Mouse (Mus musculus) hindbrain, embryonic 13.5 days (tissue): ENCODE results near the gene Pde3a. TPM values are rescaled to one million over a fixed set of nuclear protein-coding genes. Genes with fewer than 3 reads are reported as not detected.

Source experiments
- ATAC-seq: fragments of 200-750 bp; cut with Nextera tagmentation; 2 replicates; pipeline ENCODE4 v1.8.0; 2017; ENCODE audit warnings: moderate TSS enrichment; ENCODE audit not compliant: low FRiP score
- H3K27ac ChIP-seq: fragments of 300-500 bp; sonication (generic); 2 replicates; pipeline ENCODE4 v1.5.1; 2015; ENCODE audit warnings: inconsistent platforms, mild to moderate bottlenecking, moderate library complexity
- H3K27me3 ChIP-seq: fragments of 300-500 bp; sonication (generic); 2 replicates; pipeline ENCODE4 v1.6.1; 2015; ENCODE audit warnings: mild to moderate bottlenecking, inconsistent platforms
- H3K36me3 ChIP-seq: fragments of 300-500 bp; sonication (generic); 2 replicates; pipeline ENCODE4 v1.6.1; 2015; ENCODE audit warnings: mild to moderate bottlenecking, inconsistent platforms
- H3K4me1 ChIP-seq: fragments of 300-500 bp; sonication (generic); replicated peaks from 2 replicates; pipeline ENCODE4 v1.6.1; 2015; ENCODE audit warnings: inconsistent platforms
- H3K4me2 ChIP-seq: fragments of 300-500 bp; sonication (generic); 2 replicates; pipeline ENCODE4 v1.6.1; 2015; ENCODE audit warnings: inconsistent platforms, mild to moderate bottlenecking, moderate library complexity
- H3K4me3 ChIP-seq: fragments of 300-500 bp; sonication (generic); 2 replicates; pipeline ENCODE4 v1.5.1; 2015; ENCODE audit warnings: mild to moderate bottlenecking, inconsistent platforms
- H3K9ac ChIP-seq: fragments of 300-500 bp; sonication (generic); 2 replicates; pipeline ENCODE4 v1.6.1; 2015; ENCODE audit warnings: mild to moderate bottlenecking, inconsistent platforms
- H3K9me3 ChIP-seq: fragments of 300-500 bp; sonication (generic); 2 replicates; pipeline ENCODE4 v1.6.1; 2016; ENCODE audit warnings: inconsistent platforms
- WGBS: fragments of 180-500 bp; shearing (Covaris S2); methylation state at CpG from one replicate; pipeline ENCODE4 v1.1.7; 2015; 5-methylcytosine and 5-hydroxymethylcytosine counted together
- polyA plus RNA-seq: library from polyadenylated mRNA; unstranded; fragments of >200 nt; fragmentation: Nextera tagmentation; extraction: Ambion mirVana; gene quantifications from 2 replicates; pipeline ENCODE4 v1.2.1, GENCODE M21; 2015

The Pde3a gene
- polyA plus RNA-seq, 1 experiment from 2014 or later = 1.6 TPM

DNA sequence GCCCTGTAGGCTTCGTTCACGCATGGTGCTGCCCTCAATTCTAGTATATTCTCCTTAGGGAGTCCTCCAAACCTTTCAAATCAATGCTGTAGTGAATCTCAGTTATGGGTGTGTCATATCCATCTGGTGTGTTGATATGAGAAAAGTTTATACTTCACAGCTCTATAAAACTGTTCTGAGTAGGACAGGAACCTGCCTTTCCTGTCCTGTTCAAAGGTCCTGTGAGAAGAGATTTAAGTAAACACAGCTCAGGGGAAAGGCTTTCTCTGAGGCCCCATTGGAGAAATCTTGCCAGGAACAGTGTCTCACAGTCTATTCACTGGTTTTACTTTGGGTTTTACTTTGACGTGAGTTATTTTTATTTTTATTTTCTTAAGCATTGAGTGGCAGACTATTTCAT is 22.5 kb downstream of the Pde3a start:
- WGBS = 91% methylated on average over 3 of the region's 3 CpGs
- ATAC-seq = no peak
- H3K27ac ChIP-seq = no peak overlapping the region

DNA sequence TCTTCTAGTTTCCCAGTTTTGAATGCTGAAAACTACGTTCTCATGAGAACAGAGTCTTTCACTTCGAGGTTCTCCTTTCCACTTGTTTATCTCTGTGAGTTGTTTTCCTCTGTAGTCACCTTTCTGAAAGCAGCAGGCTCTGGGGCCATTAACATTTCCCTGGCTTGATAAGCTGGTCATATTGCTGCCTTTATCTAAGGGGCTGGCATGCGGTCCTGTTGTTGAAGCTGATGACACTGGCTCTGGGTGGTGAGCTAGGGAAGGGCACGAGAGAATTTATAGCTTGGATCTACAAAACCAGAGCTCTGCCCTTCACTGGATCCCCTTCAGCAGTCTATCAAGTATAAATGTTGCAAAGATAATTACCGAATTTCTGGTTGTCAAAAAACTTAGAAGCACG is 24.6 kb downstream of the Pde3a start:
- H3K27me3 ChIP-seq = no peaks in the 10 kb centered on the region
- no peak overlapping the region for H3K4me3 ChIP-seq
- WGBS = 91% methylated on average over 6 of the region's 6 CpGs
- no peaks in the 10 kb centered on the region for H3K36me3 ChIP-seq
- ATAC-seq = no peak
- no peak overlapping the region for H3K4me2 ChIP-seq
- no peak overlapping the region for H3K27ac ChIP-seq
- no peaks in the 10 kb centered on the region for H3K4me1 ChIP-seq
- no peaks in the 10 kb centered on the region for H3K9me3 ChIP-seq
- no peak overlapping the region for H3K9ac ChIP-seq

More for the DNA sequence above, 22.5 kb downstream of the Pde3a start:
- H3K9me3 ChIP-seq = no peaks in the 10 kb centered on the region
- H3K4me2 ChIP-seq = no peak overlapping the region
- no peak overlapping the region for H3K9ac ChIP-seq
- no peaks in the 10 kb centered on the region for H3K27me3 ChIP-seq
- no peaks in the 10 kb centered on the region for H3K36me3 ChIP-seq
- no peaks in the 10 kb centered on the region for H3K4me1 ChIP-seq
- H3K4me3 ChIP-seq = no peak overlapping the region

DNA sequence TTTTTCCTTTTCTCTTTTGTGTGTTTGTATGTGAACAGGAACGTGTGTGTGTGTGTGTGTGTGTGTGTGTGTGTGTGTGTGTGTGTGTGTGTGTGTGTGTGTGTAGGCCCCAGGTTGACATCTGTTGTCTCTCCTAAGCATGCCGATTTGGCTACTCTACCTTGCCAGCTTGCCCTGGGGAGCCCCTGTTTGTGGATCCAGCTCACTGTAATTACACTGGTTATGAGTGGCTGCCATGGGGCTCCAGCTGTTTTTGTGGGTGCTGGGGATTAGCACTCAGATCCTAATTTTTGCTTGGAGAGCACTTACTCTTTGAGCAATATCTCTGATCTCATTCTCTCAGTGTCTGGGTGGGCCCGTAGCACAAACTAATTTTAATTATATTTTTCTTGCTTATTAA is 32.6 kb downstream of the Pde3a start:
- WGBS = 76% methylated on average over 2 of the region's 3 CpGs
- H3K4me2 ChIP-seq = no peak overlapping the region
- H3K27me3 ChIP-seq = no peaks in the 10 kb centered on the region
- no peaks in the 10 kb centered on the region for H3K36me3 ChIP-seq
- no peak overlapping the region for H3K4me3 ChIP-seq
- H3K9me3 ChIP-seq = no peaks in the 10 kb centered on the region
- H3K9ac ChIP-seq = no peak overlapping the region
- H3K4me1 ChIP-seq = no peaks in the 10 kb centered on the region
- no peak overlapping the region for H3K27ac ChIP-seq
- no peak for ATAC-seq

GRCm38 (mm10) chr6:141282796-141283195 is 33.7 kb downstream of the Pde3a start:
- 86% methylated on average over 7 of the region's 7 CpGs for WGBS
- Histone ChIP-seq H3K27me3 (no peaks in the 10 kb centered on the region), H3K9ac (no peak overlapping the region), H3K4me3 (no peak overlapping the region), H3K9me3 (no peaks in the 10 kb centered on the region), H3K4me2 (no peak overlapping the region), H3K27ac (no peak overlapping the region), H3K36me3 (no peaks in the 10 kb centered on the region), H3K4me1 (no peaks in the 10 kb centered on the region)
- ATAC-seq = no peak

DNA sequence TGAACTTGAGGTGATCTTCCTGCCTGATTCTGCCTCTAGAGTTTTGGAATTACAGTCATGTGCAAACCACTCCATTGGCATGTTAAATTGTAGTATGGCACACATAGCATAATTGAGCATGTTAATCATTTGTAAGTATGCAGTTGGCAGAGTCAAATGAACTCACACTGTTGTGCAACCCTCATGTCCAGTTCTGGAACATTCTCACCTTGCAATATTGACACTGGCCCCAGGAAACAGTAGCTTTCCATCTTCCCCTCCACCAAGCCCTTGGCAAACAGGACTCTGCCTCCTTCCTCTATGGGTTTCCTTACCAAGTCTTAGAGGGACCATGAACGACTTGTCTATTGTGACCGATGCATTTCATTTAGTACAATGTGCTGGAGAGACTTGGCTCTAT is 42.1 kb downstream of the Pde3a start:
- no peak overlapping the region for H3K9ac ChIP-seq
- ATAC-seq = no peak
- H3K36me3 ChIP-seq = no peaks in the 10 kb centered on the region
- H3K27ac ChIP-seq = no peak overlapping the region
- no peaks in the 10 kb centered on the region for H3K9me3 ChIP-seq
- no peaks in the 10 kb centered on the region for H3K27me3 ChIP-seq
- no peaks in the 10 kb centered on the region for H3K4me1 ChIP-seq
- 89% methylated on average over 2 of the region's 2 CpGs for WGBS
- no peak overlapping the region for H3K4me2 ChIP-seq
- no peak overlapping the region for H3K4me3 ChIP-seq

DNA sequence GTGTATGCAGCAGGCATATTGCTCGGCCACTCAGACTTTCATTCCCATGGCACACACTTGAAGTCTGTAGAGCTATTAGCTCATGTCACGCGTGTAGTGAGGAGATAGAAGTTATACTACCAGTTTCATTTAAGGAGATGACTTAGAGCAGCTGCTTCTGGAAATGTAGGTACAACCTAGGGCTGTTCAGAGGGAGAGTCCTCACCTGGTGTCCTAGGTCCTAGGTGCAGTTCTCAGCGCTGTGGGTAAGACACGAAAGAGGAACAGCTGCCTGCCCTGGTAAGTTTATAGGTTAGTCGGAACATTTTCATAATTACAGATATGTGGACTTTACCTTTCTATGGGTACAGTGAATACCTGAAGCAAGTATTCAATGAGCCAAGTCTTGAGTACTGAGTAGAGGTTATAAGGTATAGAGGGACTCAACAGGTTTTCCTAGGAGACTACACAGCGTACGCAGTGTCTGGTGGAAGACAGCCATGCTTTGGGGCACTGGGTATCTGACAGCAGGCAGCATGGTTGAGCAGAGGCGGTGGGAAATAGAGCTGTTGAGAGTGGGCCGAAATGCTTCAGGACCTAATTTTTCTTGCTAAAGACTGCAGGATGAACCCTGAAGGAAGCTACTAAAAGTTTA is 43.9 kb downstream of the Pde3a start:
- WGBS = 88% methylated on average over 10 of the region's 10 CpGs
- H3K27ac ChIP-seq = no peak overlapping the region

GRCm38 (mm10) chr6:141293460-141293853 is 44.4 kb downstream of the Pde3a start:
- Histone ChIP-seq H3K4me3 (no peak overlapping the region), H3K9ac (no peak overlapping the region), H3K36me3 (no peaks in the 10 kb centered on the region), H3K4me1 (no peaks in the 10 kb centered on the region), H3K27ac (no peak overlapping the region), H3K27me3 (no peaks in the 10 kb centered on the region), H3K9me3 (no peaks in the 10 kb centered on the region), H3K4me2 (no peak overlapping the region)
- ATAC-seq = no peak
- 43% methylated on average over 2 of the region's 2 CpGs for WGBS

More for the DNA sequence above, 43.9 kb downstream of the Pde3a start:
- Histone ChIP-seq H3K9ac (no peak overlapping the region), H3K36me3 (no peaks in the 10 kb centered on the region), H3K4me1 (no peaks in the 10 kb centered on the region), H3K27me3 (no peaks in the 10 kb centered on the region), H3K9me3 (no peaks in the 10 kb centered on the region), H3K4me3 (no peak overlapping the region), H3K4me2 (no peak overlapping the region)
- no peak for ATAC-seq

DNA sequence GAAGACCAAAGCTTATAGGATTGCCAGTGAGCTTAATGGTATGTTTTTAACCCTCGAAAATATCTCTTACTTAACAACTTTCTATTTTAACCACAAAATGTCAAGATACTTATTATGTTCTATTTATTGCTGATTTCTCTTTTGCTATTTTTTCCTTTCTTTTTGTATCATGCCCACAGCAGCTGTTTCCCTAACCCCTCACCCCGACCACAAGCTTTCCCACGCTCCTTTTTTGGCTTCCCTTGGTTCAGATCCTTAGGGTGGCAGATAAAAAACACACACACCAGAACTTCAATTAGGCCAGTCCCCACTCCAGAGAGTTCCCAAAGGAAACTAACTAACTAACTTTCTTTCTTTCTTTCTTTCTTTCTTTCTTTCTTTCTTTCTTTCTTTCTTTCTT is 46.2 kb downstream of the Pde3a start:
- Histone ChIP-seq H3K4me3 (no peak overlapping the region), H3K4me1 (no peaks in the 10 kb centered on the region), H3K9me3 (no peaks in the 10 kb centered on the region), H3K9ac (no peak overlapping the region), H3K4me2 (no peak overlapping the region), H3K27ac (no peak overlapping the region), H3K36me3 (no peaks in the 10 kb centered on the region), H3K27me3 (no peaks in the 10 kb centered on the region)
- WGBS = 97% methylated on average over 3 of the region's 3 CpGs
- no peak for ATAC-seq

- H3K27me3 ChIP-seq = no peaks in the 10 kb centered on the region
- no peaks in the 10 kb centered on the region for H3K4me1 ChIP-seq
- H3K9ac ChIP-seq = no peak overlapping the region
- H3K4me3 ChIP-seq = no peak overlapping the region
- no peak for ATAC-seq
- no peak overlapping the region for H3K27ac ChIP-seq
- H3K4me2 ChIP-seq = no peak overlapping the region
- WGBS = 92% methylated on average over 14 of the region's 14 CpGs
- no peaks in the 10 kb centered on the region for H3K9me3 ChIP-seq
- no peaks in the 10 kb centered on the region for H3K36me3 ChIP-seq
Observed at GRCm38 (mm10) chr6:141301750-141302748, 53.0 kb downstream of the Pde3a start.

GRCm38 (mm10) chr6:141302842-141303241 is 53.8 kb downstream of the Pde3a start:
- 86% methylated on average over 4 of the region's 4 CpGs for WGBS
- H3K4me3 ChIP-seq = no peak overlapping the region
- no peak overlapping the region for H3K4me2 ChIP-seq
- no peak for ATAC-seq
- H3K36me3 ChIP-seq = no peaks in the 10 kb centered on the region
- H3K4me1 ChIP-seq = no peaks in the 10 kb centered on the region
- H3K27me3 ChIP-seq = no peaks in the 10 kb centered on the region
- no peaks in the 10 kb centered on the region for H3K9me3 ChIP-seq
- H3K9ac ChIP-seq = no peak overlapping the region
- no peak overlapping the region for H3K27ac ChIP-seq

DNA sequence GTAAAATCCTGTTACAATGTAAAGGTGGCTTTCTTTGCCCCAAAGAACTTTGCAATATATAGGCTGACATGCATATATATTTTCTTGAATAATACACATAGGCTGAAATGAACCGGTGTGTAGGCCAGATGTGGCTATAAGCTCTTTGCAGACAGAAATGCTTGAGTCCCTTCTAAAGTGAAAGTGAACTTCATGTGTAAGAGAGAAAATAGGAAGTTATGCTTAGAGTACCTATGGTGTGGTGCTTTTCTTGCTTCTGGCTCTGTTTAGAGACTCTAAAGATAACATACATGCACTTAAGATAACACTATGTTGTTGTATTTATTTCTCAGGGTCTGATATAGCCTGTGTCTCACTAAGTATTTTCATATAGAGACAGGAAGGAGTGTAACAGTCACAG is 58.3 kb downstream of the Pde3a start:
- no peak overlapping the region for H3K4me2 ChIP-seq
- H3K4me3 ChIP-seq = no peak overlapping the region
- no peak for ATAC-seq
- no peaks in the 10 kb centered on the region for H3K36me3 ChIP-seq
- no peaks in the 10 kb centered on the region for H3K4me1 ChIP-seq
- no peaks in the 10 kb centered on the region for H3K9me3 ChIP-seq
- no peak overlapping the region for H3K27ac ChIP-seq
- 88% methylated on average over 1 of the region's 1 CpGs for WGBS
- H3K9ac ChIP-seq = no peak overlapping the region
- no peaks in the 10 kb centered on the region for H3K27me3 ChIP-seq

DNA sequence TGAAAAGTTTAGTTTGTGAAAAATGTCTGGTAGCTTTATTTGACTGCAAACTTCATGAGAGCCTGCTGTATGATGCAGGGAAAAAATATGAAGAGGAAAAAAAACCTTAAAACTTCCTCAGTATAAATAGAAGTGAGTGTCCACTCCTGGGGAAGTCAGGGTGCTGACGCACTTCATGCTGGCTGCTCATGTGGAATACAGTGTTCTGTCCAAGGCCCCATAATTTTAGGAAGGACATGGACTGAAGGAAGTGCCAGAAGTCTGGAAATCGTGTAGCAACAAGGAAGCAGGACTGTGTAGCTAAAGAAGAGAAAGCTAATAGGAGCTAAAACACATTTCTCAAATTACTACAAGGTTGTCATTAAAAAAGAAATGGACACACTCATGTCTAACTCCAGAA is 59.4 kb downstream of the Pde3a start:
- WGBS = 85% methylated on average over 2 of the region's 2 CpGs
- no peak overlapping the region for H3K9ac ChIP-seq
- no peaks in the 10 kb centered on the region for H3K36me3 ChIP-seq
- ATAC-seq = no peak
- H3K4me1 ChIP-seq = no peaks in the 10 kb centered on the region
- H3K4me3 ChIP-seq = no peak overlapping the region
- H3K4me2 ChIP-seq = no peak overlapping the region
- H3K27me3 ChIP-seq = no peaks in the 10 kb centered on the region
- no peaks in the 10 kb centered on the region for H3K9me3 ChIP-seq
- H3K27ac ChIP-seq = no peak overlapping the region

DNA sequence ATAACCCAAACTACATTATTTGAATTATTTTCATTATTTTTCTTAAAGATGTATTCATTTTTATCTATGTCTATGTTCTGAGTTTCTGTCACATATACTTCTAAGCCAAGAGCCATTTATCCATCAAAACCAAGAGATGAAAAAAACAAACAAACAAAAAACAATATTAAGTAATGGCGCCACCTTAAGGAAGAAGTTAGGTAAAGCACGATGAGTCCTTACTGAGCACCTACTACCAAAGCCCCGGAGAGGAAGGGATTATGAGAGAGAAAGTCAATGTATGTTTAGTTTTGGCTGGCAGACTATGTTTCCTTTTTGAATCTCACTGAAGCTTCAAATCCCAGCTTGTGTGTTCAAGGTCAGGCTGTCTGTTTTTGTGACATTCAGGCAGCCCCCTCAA is 60.8 kb downstream of the Pde3a start:
- Histone ChIP-seq H3K9ac (no peak overlapping the region), H3K9me3 (no peaks in the 10 kb centered on the region), H3K4me2 (no peak overlapping the region), H3K36me3 (no peaks in the 10 kb centered on the region), H3K4me1 (no peaks in the 10 kb centered on the region), H3K4me3 (no peak overlapping the region), H3K27me3 (no peaks in the 10 kb centered on the region), H3K27ac (no peak overlapping the region)
- no peak for ATAC-seq
- WGBS = 31% methylated on average over 3 of the region's 3 CpGs
